Mouse (Mus musculus): ENCODE data around the gene Hhipl1. TPM values are rescaled to one million over a fixed set of nuclear protein-coding genes. Genes with fewer than 3 reads are reported as not detected.

Hhipl1 gene
- polyA plus RNA-seq, 1 experiment: 3.9 TPM

DNA sequence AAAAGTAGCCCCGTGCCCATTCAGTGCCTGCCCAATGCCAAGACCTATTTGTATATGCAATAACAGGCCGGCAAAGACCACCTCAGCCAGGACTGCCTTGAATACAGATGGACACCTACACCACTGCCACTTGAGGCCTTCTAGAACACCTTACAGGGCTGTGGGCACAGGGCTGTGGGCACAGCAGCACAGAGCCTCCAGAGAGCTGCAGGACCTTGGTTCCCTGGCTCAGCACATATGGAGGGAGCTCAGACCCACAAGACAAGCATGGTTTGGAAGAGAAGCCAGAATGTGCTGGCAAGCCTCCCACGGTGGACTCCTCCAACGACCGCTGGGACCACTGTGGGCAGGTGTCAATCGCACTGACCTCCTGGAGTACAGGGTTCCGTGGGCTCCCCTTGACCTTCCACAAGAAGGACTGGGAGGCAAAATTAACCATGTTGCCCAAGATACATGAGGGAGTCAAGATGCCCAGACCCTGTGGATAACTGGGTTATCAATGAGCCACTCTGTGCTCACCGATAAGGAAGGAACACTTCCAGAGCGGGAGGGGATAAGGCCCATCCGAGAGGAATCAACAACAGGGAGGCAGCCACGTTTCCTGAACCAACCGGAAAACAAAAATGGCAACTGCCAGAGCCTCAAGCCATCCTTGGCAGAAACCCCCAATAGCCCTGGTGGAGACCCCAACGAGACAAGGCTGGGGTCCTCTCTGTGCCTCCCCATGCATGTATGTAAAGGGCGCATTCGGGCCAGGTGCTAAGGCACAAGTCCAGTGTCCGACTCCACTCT is 34.5 kb upstream of the Hhipl1 start:
- TF ChIP-seq POLR2A (IDR thresholded peaks at IDR 0.05; ENCODE audit: borderline replicate concordance, extremely low read depth, insufficient read depth, insufficient read length, poor library complexity, severe bottlenecking) (no peak), CTCF (IDR thresholded peaks at IDR 0.05; ENCODE audit: borderline replicate concordance, extremely low read depth, insufficient read depth, insufficient read length) (no peak)
- DNase-seq (ENCODE audit: low read depth): no peak

DNA sequence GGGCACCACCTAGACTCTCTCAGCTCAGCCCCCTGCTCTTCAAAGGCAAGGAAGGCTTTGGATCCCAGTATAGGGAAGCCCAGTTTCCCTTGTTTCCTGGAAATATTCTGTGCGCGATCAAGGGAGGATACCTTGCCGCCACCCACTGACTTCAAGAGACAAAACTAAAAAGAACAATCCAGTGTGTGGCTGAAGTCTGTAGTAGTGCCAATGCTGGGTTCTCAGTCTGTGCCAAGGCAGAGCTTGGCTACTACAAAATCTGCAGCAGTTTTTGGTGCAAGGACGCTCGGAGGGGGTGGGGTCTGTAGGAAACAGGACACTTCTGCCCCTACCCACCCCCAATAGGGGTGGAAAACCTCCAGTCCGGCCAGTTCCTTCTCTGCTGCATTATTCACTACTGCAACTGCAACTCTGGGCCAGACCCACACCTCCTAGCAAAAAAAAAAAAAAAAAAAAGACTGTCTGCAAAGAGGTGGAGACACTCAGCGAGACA is 33.9 kb upstream of the Hhipl1 start:
- TF ChIP-seq POLR2A (IDR thresholded peaks at IDR 0.05; ENCODE audit: borderline replicate concordance, extremely low read depth, insufficient read depth, insufficient read length, poor library complexity, severe bottlenecking) (no peak), CTCF (IDR thresholded peaks at IDR 0.05; ENCODE audit: borderline replicate concordance, extremely low read depth, insufficient read depth, insufficient read length) (no peak)
- no peak for DNase-seq (ENCODE audit: low read depth)

DNA sequence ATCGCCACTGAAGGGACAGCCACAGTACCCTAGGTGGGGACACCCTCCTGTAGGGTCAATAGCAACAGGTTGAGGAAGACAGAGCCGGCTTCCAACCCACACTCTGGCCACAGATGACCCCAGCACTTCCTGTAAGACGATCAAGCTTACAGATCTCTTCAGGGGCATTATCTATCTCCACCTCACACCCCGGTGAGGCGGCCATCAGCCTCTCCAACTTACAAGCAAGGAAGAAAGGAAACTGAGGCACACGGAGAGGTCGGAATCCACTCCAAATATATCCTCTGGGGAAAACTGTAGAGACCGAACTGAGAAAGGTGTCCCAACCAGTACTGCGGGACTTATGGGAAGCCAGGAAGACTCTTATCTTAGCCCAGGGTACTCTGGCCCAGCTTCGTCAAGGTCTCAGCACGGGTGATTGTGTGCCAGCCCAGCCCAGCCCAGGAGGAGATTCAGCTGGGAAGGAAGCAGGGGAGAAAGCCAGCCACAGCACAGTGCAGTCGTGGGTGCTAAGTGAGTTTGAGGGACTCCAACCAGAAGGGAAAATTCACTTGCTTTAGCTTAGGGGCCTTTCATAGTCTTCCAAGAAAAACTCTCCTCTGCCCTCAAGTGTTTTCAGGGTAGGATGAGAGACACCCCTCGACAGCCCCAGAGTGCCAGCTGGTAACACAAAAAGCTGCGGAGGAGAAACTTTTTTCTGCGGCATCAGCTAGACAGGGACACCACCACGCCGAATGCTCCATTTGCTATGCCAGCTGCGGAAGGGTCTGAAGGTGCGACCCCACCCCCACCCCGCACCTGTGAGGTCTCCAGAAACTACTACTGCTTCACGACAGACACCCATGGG is 32.4 kb upstream of the Hhipl1 start:
- TF ChIP-seq POLR2A (IDR thresholded peaks at IDR 0.05; ENCODE audit: borderline replicate concordance, extremely low read depth, insufficient read depth, insufficient read length, poor library complexity, severe bottlenecking) (no peak), CTCF (IDR thresholded peaks at IDR 0.05; ENCODE audit: borderline replicate concordance, extremely low read depth, insufficient read depth, insufficient read length) (no peak)
- DNase-seq (ENCODE audit: low read depth): no peak

DNA sequence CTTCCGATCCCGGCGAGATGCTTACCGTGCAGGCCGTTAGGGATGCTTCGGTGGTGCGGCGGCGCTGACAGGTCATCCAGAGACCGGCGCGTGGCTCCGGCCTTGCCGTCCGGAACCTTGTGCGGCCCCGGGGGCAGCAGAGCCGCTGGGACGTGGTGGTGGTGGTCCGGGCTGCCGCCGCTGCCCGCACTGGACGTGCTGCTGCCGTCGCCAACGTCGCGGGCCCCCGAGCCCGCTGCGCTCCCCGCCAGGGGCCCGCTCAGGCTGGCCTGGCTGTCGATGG is 31.8 kb upstream of the Hhipl1 start:
- DNase-seq (ENCODE audit: low read depth): no peak

DNA sequence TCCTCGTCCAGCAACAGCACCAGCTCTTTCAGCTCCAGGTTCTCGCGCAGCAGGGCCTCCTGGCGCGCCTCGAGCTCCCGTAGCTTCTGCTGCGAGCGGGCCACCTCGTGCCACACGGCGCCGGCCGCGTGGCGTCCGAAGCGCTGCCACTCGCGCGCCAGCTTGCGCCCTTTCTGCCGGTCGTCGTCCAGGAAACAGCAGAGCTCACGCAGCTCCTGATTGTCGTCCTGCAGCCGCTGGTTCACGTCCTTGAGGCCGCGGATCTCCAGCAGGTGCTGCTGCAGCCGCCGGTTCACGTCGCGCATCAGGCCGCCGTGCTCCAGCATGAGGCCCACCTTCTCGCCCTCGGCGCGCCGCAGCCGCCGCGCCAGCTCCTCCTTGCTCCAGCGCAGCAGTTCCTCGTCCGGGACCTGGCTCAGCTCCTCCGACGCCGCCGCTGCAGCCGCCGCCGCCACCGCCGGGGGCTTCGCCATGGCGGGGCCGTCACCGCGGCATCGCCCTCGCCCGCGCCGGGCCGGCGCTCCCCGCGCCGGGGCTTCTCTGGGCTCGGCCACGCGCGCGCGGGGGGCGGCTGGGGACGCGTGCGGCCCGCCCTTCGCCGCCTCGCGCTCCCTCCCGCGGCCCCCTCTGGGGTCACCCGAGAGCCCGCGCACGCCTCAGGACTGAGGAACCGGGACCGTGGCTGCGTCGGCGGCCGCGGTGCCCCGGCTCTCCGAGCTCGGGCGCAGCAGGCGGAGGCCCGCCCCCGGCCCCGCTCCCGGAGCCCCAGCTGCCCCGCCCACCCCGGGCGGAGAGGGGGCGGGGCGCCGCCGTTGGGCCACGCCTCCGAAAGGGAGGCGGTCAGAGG is 31.2 kb upstream of the Hhipl1 start, which contains the start of gene Ccdc85c:
Ccdc85c (minus strand) TSS at position 765 of the 847 bp plus-strand sequence.
- TF ChIP-seq POLR2A (IDR thresholded peaks at IDR 0.05; ENCODE audit: borderline replicate concordance, extremely low read depth, insufficient read depth, insufficient read length, poor library complexity, severe bottlenecking) (peak; percentile 96), CTCF (IDR thresholded peaks at IDR 0.05; ENCODE audit: borderline replicate concordance, extremely low read depth, insufficient read depth, insufficient read length) (no peak)
- DNase-seq (ENCODE audit: low read depth): peak; percentile 77

More for the DNA sequence above, 31.8 kb upstream of the Hhipl1 start:
- TF ChIP-seq CTCF (IDR thresholded peaks at IDR 0.05; ENCODE audit: borderline replicate concordance, extremely low read depth, insufficient read depth, insufficient read length) (no peak), POLR2A (IDR thresholded peaks at IDR 0.05; ENCODE audit: borderline replicate concordance, extremely low read depth, insufficient read depth, insufficient read length, poor library complexity, severe bottlenecking) (no peak)

DNA sequence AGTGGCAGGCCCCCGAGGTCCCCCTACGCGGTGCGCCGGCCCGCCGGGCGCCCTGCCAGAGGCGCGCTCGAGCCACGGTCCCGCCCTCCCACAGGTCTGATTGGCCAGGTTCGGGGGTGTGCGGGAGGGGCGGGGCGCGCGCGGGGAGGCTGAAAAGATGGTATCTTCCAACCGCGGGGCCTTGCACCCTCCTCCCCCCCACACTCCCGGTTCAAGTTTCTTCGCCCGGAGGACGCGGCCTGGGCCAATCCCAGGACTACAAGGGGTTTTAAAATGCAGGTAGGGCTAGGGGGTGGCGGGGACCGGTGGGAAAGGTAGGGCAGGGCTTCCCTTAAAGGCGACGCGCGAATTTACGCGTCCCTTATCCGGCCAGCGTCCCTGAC is 30.6 kb upstream of the Hhipl1 start:
- peak; percentile 100 for DNase-seq (ENCODE audit: low read depth)
- no peak for TF ChIP-seq POLR2A (IDR thresholded peaks at IDR 0.05; ENCODE audit: borderline replicate concordance, extremely low read depth, insufficient read depth, insufficient read length, poor library complexity, severe bottlenecking)
- TF ChIP-seq CTCF (IDR thresholded peaks at IDR 0.05; ENCODE audit: borderline replicate concordance, extremely low read depth, insufficient read depth, insufficient read length): no peak

DNA sequence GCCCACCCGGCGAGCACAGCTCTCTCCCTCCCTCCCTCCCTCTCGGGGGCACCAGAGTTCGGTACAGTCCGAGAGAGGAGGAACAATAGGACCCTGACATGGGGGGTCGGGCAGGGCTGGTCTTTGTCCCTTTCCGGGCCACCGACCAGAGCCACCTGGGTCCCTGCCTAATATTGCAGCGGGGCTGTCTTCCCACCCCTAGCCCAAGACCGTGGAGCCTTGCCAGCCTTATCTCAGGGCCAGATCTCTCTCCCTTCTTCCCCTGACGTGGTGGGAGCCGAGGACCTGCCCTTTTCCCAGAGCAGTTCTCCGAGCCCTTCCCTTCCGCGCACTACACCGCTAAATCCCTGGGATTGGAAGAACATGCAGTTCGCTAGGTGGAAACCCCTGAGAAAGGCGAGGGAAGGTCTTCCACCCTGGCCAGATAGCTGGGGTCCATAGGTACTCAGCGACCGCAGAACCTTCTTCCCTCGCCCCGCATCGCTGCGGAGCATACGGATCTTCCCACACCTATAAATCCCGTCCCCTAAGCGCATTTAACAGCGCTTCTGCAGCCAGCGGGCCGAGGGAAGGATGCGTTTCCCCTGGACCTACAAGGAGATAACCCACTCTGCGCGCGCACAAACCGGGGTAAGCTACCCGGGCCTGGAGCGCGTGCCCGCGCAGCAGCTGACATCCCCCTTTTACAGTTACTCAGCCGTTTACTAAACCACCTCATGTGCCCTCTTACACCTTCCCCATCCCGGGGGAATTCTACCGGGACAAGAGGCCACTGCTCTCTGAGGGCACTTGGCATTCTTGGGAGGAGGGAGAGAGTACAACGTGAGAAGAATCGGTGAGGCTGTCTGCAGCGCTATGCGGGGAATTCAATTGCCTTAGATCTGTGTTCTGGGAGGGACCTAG is 29.9 kb upstream of the Hhipl1 start:
- TF ChIP-seq CTCF (IDR thresholded peaks at IDR 0.05; ENCODE audit: borderline replicate concordance, extremely low read depth, insufficient read depth, insufficient read length) (no peak), POLR2A (IDR thresholded peaks at IDR 0.05; ENCODE audit: borderline replicate concordance, extremely low read depth, insufficient read depth, insufficient read length, poor library complexity, severe bottlenecking) (no peak)

DNA sequence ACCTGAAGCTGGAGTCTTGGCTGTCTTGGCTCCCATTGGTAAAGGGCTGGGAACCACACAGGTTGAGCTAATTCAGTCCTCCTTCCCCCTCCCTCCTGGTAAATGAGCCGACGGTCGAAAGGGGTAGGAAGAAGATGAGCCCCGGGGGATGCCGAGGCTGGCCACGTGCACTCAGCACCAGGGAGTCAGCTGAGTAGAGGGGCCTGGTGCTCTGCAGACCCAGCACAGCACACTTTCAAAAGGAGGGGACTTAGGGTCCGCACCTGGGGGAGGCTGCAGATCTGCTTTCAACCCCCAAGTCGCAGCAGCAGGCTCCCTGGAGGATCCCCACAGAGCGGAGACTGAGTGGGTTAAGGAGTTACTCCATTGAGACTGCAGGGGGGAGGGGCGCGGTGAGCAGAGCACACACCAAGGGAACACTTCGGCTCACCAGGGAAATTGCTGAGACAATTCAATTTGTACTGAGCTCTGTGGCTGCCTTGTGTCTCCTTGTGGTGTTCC is 28.7 kb upstream of the Hhipl1 start:
- TF ChIP-seq CTCF (IDR thresholded peaks at IDR 0.05; ENCODE audit: borderline replicate concordance, extremely low read depth, insufficient read depth, insufficient read length): peak; percentile 21; the same call in 1 of the 2 replicates
- TF ChIP-seq POLR2A (IDR thresholded peaks at IDR 0.05; ENCODE audit: borderline replicate concordance, extremely low read depth, insufficient read depth, insufficient read length, poor library complexity, severe bottlenecking): no peak
- DNase-seq (ENCODE audit: low read depth): peak; percentile 74

More for the DNA sequence above, 29.9 kb upstream of the Hhipl1 start:
- DNase-seq (ENCODE audit: low read depth): peak; percentile 85

DNA sequence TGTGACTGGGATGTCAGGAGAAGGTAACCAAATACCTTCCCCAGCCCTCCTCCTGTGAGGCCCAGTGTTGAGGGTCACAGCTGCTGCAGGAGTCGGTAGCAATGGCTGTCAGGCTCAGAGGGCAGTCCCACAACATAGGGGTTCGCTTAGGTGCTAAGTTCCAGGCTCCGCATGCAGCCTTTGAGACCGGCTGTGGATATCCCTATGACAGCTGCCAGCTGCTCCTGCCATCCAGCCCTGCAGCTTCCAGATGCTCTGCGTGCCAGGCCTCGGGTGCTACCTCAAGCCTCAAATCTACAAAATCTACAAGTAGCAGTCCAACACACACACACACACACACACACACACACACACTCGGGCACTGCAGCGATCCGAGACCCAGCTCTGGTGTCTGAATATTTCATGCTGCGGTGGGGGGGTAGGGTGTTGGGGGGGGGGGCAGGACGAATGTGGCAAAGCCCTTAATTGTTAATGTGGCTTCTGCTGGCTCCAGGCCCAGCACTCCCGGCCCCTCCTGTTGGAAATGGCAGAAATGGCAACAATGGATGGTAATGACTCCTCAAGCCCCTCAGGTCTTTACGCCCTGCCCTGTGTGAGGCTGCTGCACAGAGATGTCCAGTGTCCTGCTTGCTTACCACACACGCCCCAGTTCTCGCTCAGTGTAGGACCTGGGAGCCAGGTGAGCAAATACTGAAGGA is 27.7 kb upstream of the Hhipl1 start:
- DNase-seq (ENCODE audit: low read depth): peak; percentile 66
- TF ChIP-seq CTCF (IDR thresholded peaks at IDR 0.05; ENCODE audit: borderline replicate concordance, extremely low read depth, insufficient read depth, insufficient read length) (no peak), POLR2A (IDR thresholded peaks at IDR 0.05; ENCODE audit: borderline replicate concordance, extremely low read depth, insufficient read depth, insufficient read length, poor library complexity, severe bottlenecking) (no peak)
